Mouse (Mus musculus) E14TG2a.4 (cell line): ENCODE measurements at regions not wholly inside any gene's neighbourhood (a gene's known extent, or its start where the extent isn't known, plus 50 kb on each side); places are given as distances from the start of the nearest gene placed in this dataset.

Source experiments
- CTCF ChIP-seq: conservative IDR thresholded peaks from 2 replicates; pipeline ENCODE4 v1.5.1; 2014; ENCODE audit warnings: low read length
- NANOG ChIP-seq: IDR thresholded peaks from 2 replicates; pipeline ENCODE4 v1.6.1; 2014; ENCODE audit warnings: borderline replicate concordance, low read length, mixed read lengths
- POU5F1 ChIP-seq: IDR thresholded peaks from 2 replicates; pipeline ENCODE4 v1.6.1; 2014; ENCODE audit warnings: low read length, borderline replicate concordance

GRCm38 (mm10) chr12:12716691-12717090 lies 225.0 kb downstream of the Mycn start:
- no peak for TF ChIP-seq CTCF
- no peak for TF ChIP-seq POU5F1
- TF ChIP-seq NANOG: no peak
